Mouse (Mus musculus) brain, embryonic 14.5 days (tissue): ENCODE measurements around the gene Btbd6.

Experiments used
- CTCF ChIP-seq: fragments of 200-500 bp; IDR thresholded peaks from 2 replicates; pipeline ENCODE4 v1.5.1; 2012; ENCODE audit warnings: inconsistent platforms, mild to moderate bottlenecking, moderate library complexity, borderline replicate concordance; ENCODE audit not compliant: insufficient read depth, insufficient read length; ENCODE audit errors: extremely low read depth
- POLR2A ChIP-seq: fragments of 200-500 bp; IDR thresholded peaks from 2 replicates; pipeline ENCODE4 v1.6.1; 2012; ENCODE audit warnings: mild to moderate bottlenecking, inconsistent platforms, borderline replicate concordance; ENCODE audit not compliant: poor library complexity, insufficient read depth, insufficient read length, severe bottlenecking; ENCODE audit errors: extremely low read depth

DNA sequence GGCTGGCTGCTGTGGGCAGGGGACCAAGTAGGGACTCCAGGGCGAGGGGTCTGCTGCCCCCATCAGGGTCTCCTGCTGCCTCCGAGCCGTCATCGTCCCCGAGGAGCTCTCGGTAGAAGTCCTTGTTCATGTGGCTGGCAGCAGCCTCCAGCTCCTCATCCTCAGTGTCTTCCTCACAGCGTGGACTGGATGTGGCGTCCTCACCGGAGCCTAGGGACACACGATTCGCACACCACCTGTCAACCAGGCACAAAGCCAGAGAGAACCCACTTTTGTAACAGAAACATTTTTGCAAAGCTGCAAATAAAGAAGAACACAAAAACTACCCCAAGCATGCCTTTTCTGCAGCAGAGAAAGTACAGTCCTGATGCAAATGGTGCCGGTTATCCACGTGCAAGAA, 10.5 kb upstream of the Btbd6 start:
- TF ChIP-seq POLR2A (no peak), CTCF (no peak)
